Mouse (Mus musculus) ovary, adult 10 weeks (tissue): ENCODE results near the gene Sin3a. TPM values are rescaled to one million over a fixed set of nuclear protein-coding genes. Genes with fewer than 3 reads are reported as not detected.

Experiments
- polyA plus RNA-seq: library from polyadenylated mRNA; stranded (reverse); fragments of 350-450 nt; fragmentation: Illumina TruSeq; extraction: RNeasy Lipid Tissue Mini Kit (QIAGEN cat#74804); gene quantifications from one replicate; pipeline ENCODE4 v1.2.3, GENCODE M21; 2014

Sin3a gene
- 58.1 TPM for polyA plus RNA-seq

DNA sequence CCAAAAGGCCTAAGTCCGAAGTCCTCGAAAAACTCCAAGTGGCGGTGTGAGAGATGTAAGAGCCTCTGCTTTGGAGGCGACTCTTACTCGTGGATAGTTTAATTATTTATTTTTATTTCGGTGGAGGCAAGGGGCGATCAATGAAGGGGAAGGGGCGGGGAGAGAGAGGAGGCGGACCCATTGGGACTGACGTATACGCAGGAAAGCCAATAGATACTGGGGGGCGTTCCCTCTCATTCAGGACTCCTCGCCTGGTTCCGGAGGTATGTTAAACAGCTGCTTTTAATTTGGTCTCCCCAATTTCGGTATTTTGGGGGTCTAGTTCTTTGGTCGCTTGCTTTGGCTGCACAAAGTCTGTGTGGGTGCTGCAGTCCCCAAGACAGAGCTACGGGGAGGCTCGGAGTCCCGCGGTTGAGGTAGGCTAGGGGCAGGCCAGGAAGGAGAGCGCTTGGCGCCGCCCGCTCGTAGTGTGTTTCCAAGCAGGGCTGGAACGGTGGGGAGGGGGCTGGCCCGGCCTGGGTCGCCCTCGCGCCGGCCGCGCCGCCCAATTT, at the start of gene Sin3a:
Sin3a (plus strand) TSS at position 240 of the 551 bp plus-strand sequence.

GRCm38 (mm10) chr9:57130577-57131433, 59.0 kb downstream of the Sin3a start, which contains the start of gene Man2c1:
Gene Man2c1 (plus strand): TSS chr9:57130690.

DNA sequence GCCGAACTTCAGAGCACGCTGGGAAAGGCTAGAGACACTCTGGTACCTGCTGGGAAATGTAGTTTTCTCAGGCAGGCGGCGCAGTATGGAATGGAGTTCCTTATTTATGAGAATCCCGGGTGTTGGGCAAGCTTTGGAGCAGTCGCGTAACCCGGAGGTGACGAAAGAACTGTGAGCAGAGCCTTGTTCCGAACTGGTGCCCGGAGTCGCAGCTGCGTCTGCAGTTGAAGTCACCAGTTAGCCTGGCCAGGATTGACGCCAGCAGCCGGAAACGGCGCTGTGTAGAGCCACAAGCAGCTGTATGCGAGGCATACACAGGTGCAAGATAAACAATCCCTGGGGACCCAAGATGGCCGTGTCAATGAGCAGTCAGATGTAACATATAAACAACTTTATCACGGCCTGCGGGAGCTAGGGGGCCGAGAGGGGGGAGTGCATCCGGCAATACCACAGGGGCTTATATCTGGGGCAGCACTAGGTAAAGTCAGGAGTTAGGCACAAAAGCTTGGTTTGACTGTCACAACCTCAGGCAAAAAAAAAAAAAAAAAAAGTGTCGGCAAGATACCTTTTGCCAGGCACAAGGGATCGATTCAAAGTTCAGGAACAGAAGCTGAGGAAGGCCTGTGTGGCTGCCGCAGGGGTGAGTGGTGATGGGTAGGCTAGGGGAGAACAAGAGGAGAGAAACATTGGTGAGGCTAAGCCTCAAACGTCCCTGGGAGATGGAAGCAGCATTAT, 76.5 kb downstream of the Sin3a start, which contains the start of gene Neil1:
Neil1 (minus strand) TSS at position 162 of the 735 bp plus-strand sequence.

DNA sequence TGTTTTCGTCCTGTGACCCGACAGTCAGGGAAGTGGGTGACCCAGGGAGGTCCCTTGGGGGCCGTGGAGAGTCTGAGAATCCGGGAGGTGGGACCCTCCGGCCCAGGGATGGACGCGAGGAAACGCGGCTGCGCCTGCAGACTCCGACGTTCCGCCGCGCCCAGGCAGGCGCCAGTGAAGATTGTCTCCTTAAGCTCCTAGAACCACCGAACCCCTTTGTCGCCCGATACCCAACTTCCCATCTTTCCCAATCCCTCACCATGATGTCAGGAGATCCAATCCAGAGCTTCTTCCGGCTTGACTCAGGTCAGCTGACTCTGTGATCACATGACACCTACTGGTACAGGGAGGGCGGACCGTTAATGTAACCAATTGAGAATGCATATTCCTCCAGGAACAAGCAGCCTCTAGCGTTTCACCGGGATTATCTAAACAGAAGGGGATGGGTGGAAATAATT, 86.2 kb downstream of the Sin3a start, which contains the start of gene Commd4:
Commd4 (minus strand) TSS at position 319 of the 458 bp plus-strand sequence.

Other genes with a start within 250 kb of the Sin3a start
- not detected for gene Odf3l1, start 207.4 kb upstream of the Sin3a start, polyA plus RNA-seq
- gene Cspg4, start 207.0 kb upstream of the Sin3a start, polyA plus RNA-seq, result 0.31 TPM
- 5.0 TPM for gene Snx33, start 143.7 kb upstream of the Sin3a start, polyA plus RNA-seq
- 58.6 TPM for gene Imp3, start 134.6 kb upstream of the Sin3a start, polyA plus RNA-seq
- 15.1 TPM for gene Snupn, start 121.2 kb upstream of the Sin3a start, polyA plus RNA-seq
- gene Ptpn9, start 77.1 kb upstream of the Sin3a start, polyA plus RNA-seq, result 39.4 TPM
- gene Man2c1, start 58.6 kb downstream of the Sin3a start, polyA plus RNA-seq, result 8.5 TPM
- 0.63 TPM for gene Neil1, start 76.3 kb downstream of the Sin3a start, polyA plus RNA-seq
- 6.1 TPM for gene Commd4, start 86.3 kb downstream of the Sin3a start, polyA plus RNA-seq
- not detected for gene Trcg1, start 164.5 kb downstream of the Sin3a start, polyA plus RNA-seq
- gene 1700017B05Rik, start 190.6 kb downstream of the Sin3a start, polyA plus RNA-seq, result 2.1 TPM